Mouse (Mus musculus): ENCODE data around the gene Thsd4.

GRCm38 (mm10) chr9:60119846-60120245, 402.0 kb downstream of the Thsd4 start:
- TF ChIP-seq CTCF (IDR thresholded peaks at IDR 0.05; ENCODE audit: extremely low read depth, insufficient read length, insufficient replicate concordance, low read depth, low read length) (no peak), POLR2A (IDR thresholded peaks at IDR 0.05; ENCODE audit: low read depth, low read length) (no peak)

All from small intestine, adult 2 months (tissue).